Mouse (Mus musculus) stomach, embryonic 16.5 days (tissue): ENCODE measurements at regions not wholly inside any gene's neighbourhood (a gene's known extent, or its start where the extent isn't known, plus 50 kb on each side); places are given as distances from the start of the nearest gene placed in this dataset.

Experiments used
- ATAC-seq: fragments of 200-750 bp; cut with Nextera tagmentation; 2 replicates; pipeline ENCODE4 v1.8.0; 2017; ENCODE audit warnings: moderate number of reproducible peaks, moderate TSS enrichment; ENCODE audit not compliant: insufficient read depth, low FRiP score
- H3K27ac ChIP-seq: fragments of 300-500 bp; sonication (generic); 2 replicates; pipeline ENCODE4 v1.5.1; 2014; ENCODE audit warnings: low read length
- H3K27me3 ChIP-seq: fragments of 300-500 bp; sonication (generic); 2 replicates; pipeline ENCODE4 v1.6.1; 2014; ENCODE audit warnings: low read length, control low read depth, mixed read lengths; ENCODE audit not compliant: control insufficient read depth, insufficient read depth
- H3K36me3 ChIP-seq: fragments of 300-500 bp; sonication (generic); 2 replicates; pipeline ENCODE4 v1.6.1; 2014; ENCODE audit warnings: low read length; ENCODE audit not compliant: control insufficient read depth, insufficient read depth
- H3K4me1 ChIP-seq: fragments of 300-500 bp; sonication (generic); 2 replicates; pipeline ENCODE4 v1.6.1; 2014; ENCODE audit warnings: low read length, control low read depth, mixed read lengths; ENCODE audit not compliant: control insufficient read depth, insufficient read depth
- H3K4me2 ChIP-seq: fragments of 300-500 bp; sonication (generic); 2 replicates; pipeline ENCODE4 v1.6.1; 2014; ENCODE audit warnings: low read depth, low read length, mixed read lengths
- H3K4me3 ChIP-seq: fragments of 300-500 bp; sonication (generic); replicated peaks from 2 replicates; pipeline ENCODE4 v1.5.1; 2014; ENCODE audit warnings: mild to moderate bottlenecking, low read length
- H3K9ac ChIP-seq: fragments of 300-500 bp; sonication (generic); 2 replicates; pipeline ENCODE4 v1.6.1; 2014; ENCODE audit warnings: low read length
- H3K9me3 ChIP-seq: fragments of 300-500 bp; sonication (generic); replicated peaks from 2 replicates; pipeline ENCODE4 v1.6.1; 2016; ENCODE audit warnings: low read length, control low read depth; ENCODE audit not compliant: control insufficient read depth
- WGBS: fragments of 180-500 bp; shearing (Covaris S2); extraction: QIAGEN DNeasy Blood & Tissue Kit; methylation state at CpG from one replicate; pipeline ENCODE4 v1.1.7; 2014; 5-methylcytosine and 5-hydroxymethylcytosine counted together

- peak overlapping the region; percentile 94 for H3K27ac ChIP-seq
- H3K4me2 ChIP-seq, result peak overlapping the region; percentile 77
- H3K4me1 ChIP-seq, result peaks cover 30% of the 10 kb centered on the region
- H3K27me3 ChIP-seq, result 0 out of 2 replicates have a peak, but pooled peaks cover 5% of the 10 kb centered on the region
- peak overlapping the region; percentile 96 for H3K9ac ChIP-seq
- H3K36me3 ChIP-seq, result no peaks in the 10 kb centered on the region
- peak overlapping the region; percentile 80 for H3K4me3 ChIP-seq
- H3K9me3 ChIP-seq, result no peaks in the 10 kb centered on the region
- ATAC-seq, result peak; percentile 81
- WGBS, result under 1% methylated on average over 114 of the region's 141 CpGs
These were observed 63.7 kb upstream of the Ppara start for GRCm38 (mm10) chr15:85670789-85671700.

GRCm38 (mm10) chr15:85671701-85672191 is 63.0 kb upstream of the Ppara start:
- Histone ChIP-seq H3K27me3 (0 out of 2 replicates have a peak, but pooled peaks cover 5% of the 10 kb centered on the region), H3K9ac (peak overlapping the region; percentile 96), H3K4me3 (peak overlapping the region; percentile 80), H3K9me3 (no peaks in the 10 kb centered on the region), H3K27ac (peak overlapping the region; percentile 94), H3K4me2 (peak overlapping the region; percentile 77), H3K36me3 (no peaks in the 10 kb centered on the region), H3K4me1 (peaks cover 30% of the 10 kb centered on the region)
- ATAC-seq, result peak; percentile 4; the same call in 1 of the 2 replicates
- WGBS, result 2% methylated on average over 50 of the region's 50 CpGs

GRCm38 (mm10) chr15:85672376-85672775 is 62.4 kb upstream of the Ppara start:
- H3K4me3 ChIP-seq, result peak overlapping the region; percentile 80
- H3K9ac ChIP-seq, result peak overlapping the region; percentile 96
- H3K4me1 ChIP-seq, result peaks cover 30% of the 10 kb centered on the region
- H3K27ac ChIP-seq, result no peak overlapping the region
- H3K4me2 ChIP-seq, result peak overlapping the region; percentile 77
- H3K9me3 ChIP-seq, result no peaks in the 10 kb centered on the region
- H3K36me3 ChIP-seq, result no peaks in the 10 kb centered on the region
- 66% methylated on average over 3 of the region's 3 CpGs for WGBS
- no peak for ATAC-seq
- 0 out of 2 replicates have a peak, but pooled peaks cover 5% of the 10 kb centered on the region for H3K27me3 ChIP-seq

- ATAC-seq, result no peak
- Histone ChIP-seq H3K9ac (peak overlapping the region; percentile 96), H3K27ac (no peak overlapping the region), H3K9me3 (no peaks in the 10 kb centered on the region), H3K36me3 (no peaks in the 10 kb centered on the region), H3K27me3 (0 out of 2 replicates have a peak, but pooled peaks cover 5% of the 10 kb centered on the region), H3K4me1 (peaks cover 30% of the 10 kb centered on the region), H3K4me3 (peak overlapping the region; percentile 80), H3K4me2 (peak overlapping the region; percentile 77)
- 56% methylated on average over 3 of the region's 3 CpGs for WGBS
These were observed 61.9 kb upstream of the Ppara start for GRCm38 (mm10) chr15:85672931-85673330.

- H3K4me1 ChIP-seq, result peaks cover 30% of the 10 kb centered on the region
- H3K4me3 ChIP-seq, result peak overlapping the region; percentile 80
- no peaks in the 10 kb centered on the region for H3K9me3 ChIP-seq
- peak overlapping the region; percentile 31; the same call in 1 of the 2 replicates for H3K9ac ChIP-seq
- H3K27me3 ChIP-seq, result 0 out of 2 replicates have a peak, but pooled peaks cover 5% of the 10 kb centered on the region
- no peak overlapping the region for H3K27ac ChIP-seq
- no peak for ATAC-seq
- 79% methylated on average over 9 of the region's 9 CpGs for WGBS
- no peaks in the 10 kb centered on the region for H3K36me3 ChIP-seq
- H3K4me2 ChIP-seq, result peak overlapping the region; percentile 77
These were observed 61.3 kb upstream of the Ppara start for GRCm38 (mm10) chr15:85673506-85673905.

GRCm38 (mm10) chr15:85674191-85674984 is 60.4 kb upstream of the Ppara start:
- Histone ChIP-seq H3K4me3 (peak overlapping the region; percentile 80), H3K9ac (peak overlapping the region; percentile 55), H3K4me2 (peak overlapping the region; percentile 77), H3K36me3 (no peaks in the 10 kb centered on the region), H3K27me3 (0 out of 2 replicates have a peak, but pooled peaks cover 5% of the 10 kb centered on the region), H3K27ac (no peak overlapping the region), H3K9me3 (no peaks in the 10 kb centered on the region), H3K4me1 (peaks cover 33% of the 10 kb centered on the region)
- WGBS, result 86% methylated on average over 9 of the region's 9 CpGs
- no peak for ATAC-seq

- Histone ChIP-seq H3K4me1 (peaks cover 31% of the 10 kb centered on the region), H3K27me3 (0 out of 2 replicates have a peak, but pooled peaks cover 5% of the 10 kb centered on the region), H3K27ac (no peak overlapping the region), H3K9me3 (no peaks in the 10 kb centered on the region), H3K4me2 (no peak overlapping the region), H3K4me3 (no peak overlapping the region), H3K36me3 (no peaks in the 10 kb centered on the region), H3K9ac (no peak overlapping the region)
- ATAC-seq, result no peak
- WGBS, result 83% methylated on average over 7 of the region's 7 CpGs
These were observed 59.7 kb upstream of the Ppara start for GRCm38 (mm10) chr15:85675126-85675525.

- Histone ChIP-seq H3K4me2 (no peak overlapping the region), H3K4me1 (peaks cover 35% of the 10 kb centered on the region), H3K27ac (no peak overlapping the region), H3K9ac (no peak overlapping the region), H3K4me3 (no peak overlapping the region), H3K9me3 (no peaks in the 10 kb centered on the region), H3K36me3 (no peaks in the 10 kb centered on the region), H3K27me3 (0 out of 2 replicates have a peak, but pooled peaks cover 5% of the 10 kb centered on the region)
- ATAC-seq, result no peak
- WGBS, result 71% methylated on average over 5 of the region's 5 CpGs
These were observed 59.0 kb upstream of the Ppara start for GRCm38 (mm10) chr15:85675736-85676135.
